Mouse (Mus musculus): ENCODE data around the gene Crlf2.

DNA sequence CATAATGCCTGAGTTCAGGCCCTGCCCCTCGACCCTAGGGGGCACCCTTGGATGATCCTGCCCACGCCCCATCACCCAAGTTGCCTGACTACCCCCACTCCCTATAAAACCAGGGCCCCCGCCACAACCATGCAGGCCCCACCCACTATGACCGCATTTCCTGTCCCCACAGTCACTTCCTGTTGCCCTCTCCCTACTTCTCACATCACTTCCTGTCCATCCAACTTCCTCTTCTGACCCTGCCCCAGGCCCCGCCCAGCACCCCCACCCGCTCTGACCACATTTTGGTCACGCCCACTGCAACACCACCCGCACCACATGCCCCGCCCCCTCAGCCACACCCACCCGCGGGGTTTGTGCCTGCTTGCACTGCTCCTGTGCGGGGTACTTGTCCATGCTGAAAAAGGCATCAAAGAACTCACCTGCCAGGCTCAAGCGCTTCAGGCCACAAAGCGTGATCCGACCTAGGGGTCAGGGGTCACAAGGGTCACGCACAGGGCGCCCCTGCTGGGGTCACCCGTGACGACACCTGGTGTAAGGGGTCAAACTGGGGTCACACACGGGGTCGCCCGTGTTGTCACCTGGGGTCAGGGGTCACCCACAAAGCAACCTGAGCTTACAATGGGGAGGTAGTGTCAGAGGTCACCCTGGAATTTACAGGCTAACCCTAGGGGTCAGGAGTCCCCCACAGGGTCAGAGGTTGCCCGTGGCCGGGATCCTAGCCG is 7.6 kb downstream of the Crlf2 start:
- TF ChIP-seq CHD2 (IDR thresholded peaks at IDR 0.05; ENCODE audit: low read length): no peak
- no peak for TF ChIP-seq CTCF (conservative IDR thresholded peaks at IDR 0.05 in 1 of 2, IDR thresholded peaks at IDR 0.05 in 1 of 2; ENCODE audit: low read depth in 2 of 2, low read length in 2 of 2)
- TF ChIP-seq JUND (conservative IDR thresholded peaks at IDR 0.05; ENCODE audit: low read depth, low read length): no peak
- no peak for TF ChIP-seq ZNF384 (IDR thresholded peaks at IDR 0.05; ENCODE audit: low read depth, low read length)
- TF ChIP-seq MAZ (IDR thresholded peaks at IDR 0.05; ENCODE audit: low read depth, low read length): no peak
- TF ChIP-seq NELFE (IDR thresholded peaks at IDR 0.05; ENCODE audit: low read depth, low read length): no peak

Measured in CH12.LX (cell line).